Mouse (Mus musculus) kidney, adult 2 months (tissue): ENCODE data around the gene Cadps. TPM values are rescaled to one million over a fixed set of nuclear protein-coding genes. Genes with fewer than 3 reads are reported as not detected.
"Not testable (repeated sequence)": the region's sequence is repeated elsewhere in the genome, so short reads cannot be mapped to it uniquely, and the experiment has no call there.

Experiments
- DNase-seq: peaks from one replicate; pipeline ENCODE4 v3.0.0; 2021
- H3K27ac ChIP-seq: fragments of 200-500 bp; 2 replicates; pipeline ENCODE4 v1.5.1; 2012; ENCODE audit warnings: low read depth, low read length, control low read depth, inconsistent platforms; ENCODE audit not compliant: insufficient read depth
- H3K27me3 ChIP-seq: fragments of 200-500 bp; replicated peaks from 2 replicates; pipeline ENCODE4 v1.6.1; 2012; ENCODE audit warnings: mild to moderate bottlenecking, moderate library complexity, low read length, inconsistent platforms; ENCODE audit not compliant: control insufficient read depth, insufficient read depth
- H3K36me3 ChIP-seq: fragments of 200-500 bp; 2 replicates; pipeline ENCODE4 v1.6.1; 2012; ENCODE audit warnings: mild to moderate bottlenecking, moderate library complexity, low read length, inconsistent platforms; ENCODE audit not compliant: control insufficient read depth, insufficient read depth
- H3K4me1 ChIP-seq: fragments of 200-500 bp; 2 replicates; pipeline ENCODE4 v1.6.1; 2011; ENCODE audit warnings: low read length; ENCODE audit not compliant: control insufficient read depth, insufficient read depth
- H3K4me3 ChIP-seq: fragments of 200-500 bp; 2 replicates; pipeline ENCODE4 v1.5.1; 2011; ENCODE audit warnings: mild to moderate bottlenecking, low read depth, low read length, control low read depth; ENCODE audit not compliant: insufficient read depth
- CTCF ChIP-seq: fragments of 200-500 bp; conservative IDR thresholded peaks from 2 replicates; pipeline ENCODE4 v1.5.1; 2011; ENCODE audit warnings: low read depth, mild to moderate bottlenecking, control low read depth, low read length, moderate library complexity, mixed read lengths; ENCODE audit not compliant: insufficient read depth, insufficient read length
- POLR2A ChIP-seq: fragments of 200-500 bp; IDR thresholded peaks from one replicate; pipeline ENCODE4 v1.6.1; 2011; ENCODE audit warnings: low read depth, low read length, control low read depth
- WGBS: fragments of 180-500 bp; shearing (Covaris S2); methylation state at CpG from one replicate; pipeline ENCODE4 v1.1.7; 2018; 5-methylcytosine and 5-hydroxymethylcytosine counted together
- polyA plus RNA-seq: library from polyadenylated mRNA; depleted of rRNA; stranded (reverse); fragments of >200 nt; gene quantifications from 2 replicates; pipeline ENCODE4 v1.2.3, GENCODE M21; 2012

The Cadps gene
- polyA plus RNA-seq, 1 experiment, result 0.23 TPM

- 73% methylated on average over 4 of the region's 4 CpGs for WGBS
- Histone ChIP-seq H3K27me3 (no peaks in the 10 kb centered on the region), H3K4me1 (no peaks in the 10 kb centered on the region), H3K27ac (no peak overlapping the region), H3K36me3 (no peaks in the 10 kb centered on the region), H3K4me3 (no peak overlapping the region)
- no peak for DNase-seq
- TF ChIP-seq CTCF (no peak), POLR2A (no peak)
Observed at GRCm38 (mm10) chr14:12574336-12574735, 248.5 kb downstream of the Cadps start.

GRCm38 (mm10) chr14:12561730-12562129 lies 261.1 kb downstream of the Cadps start:
- not testable (repeated sequence) for H3K27me3 ChIP-seq, DNase-seq, H3K4me1 ChIP-seq, H3K27ac ChIP-seq, H3K4me3 ChIP-seq, H3K36me3 ChIP-seq

- no peak for DNase-seq
- H3K27me3 ChIP-seq, result no peaks in the 10 kb centered on the region
- TF ChIP-seq CTCF, result no peak
- TF ChIP-seq POLR2A, result no peak
- no peaks in the 10 kb centered on the region for H3K36me3 ChIP-seq
- no peak overlapping the region for H3K4me3 ChIP-seq
- H3K27ac ChIP-seq, result no peak overlapping the region
- 77% methylated on average over 1 of the region's 1 CpGs for WGBS
- H3K4me1 ChIP-seq, result no peaks in the 10 kb centered on the region
Observed at GRCm38 (mm10) chr14:12560233-12560577, 262.7 kb downstream of the Cadps start.

- TF ChIP-seq CTCF, result no peak
- TF ChIP-seq POLR2A, result no peak
- no peak for DNase-seq
- WGBS, result 78% methylated on average over 3 of the region's 3 CpGs
- Histone ChIP-seq H3K36me3 (no peaks in the 10 kb centered on the region), H3K27ac (no peak overlapping the region), H3K27me3 (no peaks in the 10 kb centered on the region), H3K4me1 (no peaks in the 10 kb centered on the region), H3K4me3 (no peak overlapping the region)
Observed at GRCm38 (mm10) chr14:12559574-12560232, 263.2 kb downstream of the Cadps start.

GRCm38 (mm10) chr14:12558920-12559573 lies 263.8 kb downstream of the Cadps start:
- Histone ChIP-seq H3K27ac (no peak overlapping the region), H3K4me1 (no peaks in the 10 kb centered on the region), H3K36me3 (no peaks in the 10 kb centered on the region), H3K4me3 (no peak overlapping the region), H3K27me3 (no peaks in the 10 kb centered on the region)
- no peak for TF ChIP-seq CTCF
- no peak for TF ChIP-seq POLR2A
- DNase-seq, result no peak
- WGBS, result 73% methylated on average over 7 of the region's 7 CpGs

- WGBS, result 71% methylated on average over 2 of the region's 2 CpGs
- H3K27me3 ChIP-seq, result no peaks in the 10 kb centered on the region
- TF ChIP-seq POLR2A, result no peak
- no peak for TF ChIP-seq CTCF
- no peaks in the 10 kb centered on the region for H3K4me1 ChIP-seq
- H3K36me3 ChIP-seq, result no peaks in the 10 kb centered on the region
- no peak overlapping the region for H3K4me3 ChIP-seq
- DNase-seq, result no peak
- no peak overlapping the region for H3K27ac ChIP-seq
Observed at GRCm38 (mm10) chr14:12554486-12554885, 268.4 kb downstream of the Cadps start.

GRCm38 (mm10) chr14:12551353-12551752 lies 271.5 kb downstream of the Cadps start:
- Histone ChIP-seq H3K27me3 (no peaks in the 10 kb centered on the region), H3K4me3 (no peak overlapping the region), H3K4me1 (no peaks in the 10 kb centered on the region), H3K27ac (no peak overlapping the region), H3K36me3 (no peaks in the 10 kb centered on the region)
- DNase-seq, result no peak
- 38% methylated on average over 6 of the region's 6 CpGs for WGBS
- TF ChIP-seq CTCF, result no peak
- no peak for TF ChIP-seq POLR2A
